Mouse (Mus musculus): ENCODE data around the gene Usp27x. TPM values are rescaled to one million over a fixed set of nuclear protein-coding genes. Genes with fewer than 3 reads are reported as not detected.

Gene Usp27x
- polyA plus RNA-seq (2012; rRNA removed), result 1.1 and 1.3 TPM in 2 replicates

DNA sequence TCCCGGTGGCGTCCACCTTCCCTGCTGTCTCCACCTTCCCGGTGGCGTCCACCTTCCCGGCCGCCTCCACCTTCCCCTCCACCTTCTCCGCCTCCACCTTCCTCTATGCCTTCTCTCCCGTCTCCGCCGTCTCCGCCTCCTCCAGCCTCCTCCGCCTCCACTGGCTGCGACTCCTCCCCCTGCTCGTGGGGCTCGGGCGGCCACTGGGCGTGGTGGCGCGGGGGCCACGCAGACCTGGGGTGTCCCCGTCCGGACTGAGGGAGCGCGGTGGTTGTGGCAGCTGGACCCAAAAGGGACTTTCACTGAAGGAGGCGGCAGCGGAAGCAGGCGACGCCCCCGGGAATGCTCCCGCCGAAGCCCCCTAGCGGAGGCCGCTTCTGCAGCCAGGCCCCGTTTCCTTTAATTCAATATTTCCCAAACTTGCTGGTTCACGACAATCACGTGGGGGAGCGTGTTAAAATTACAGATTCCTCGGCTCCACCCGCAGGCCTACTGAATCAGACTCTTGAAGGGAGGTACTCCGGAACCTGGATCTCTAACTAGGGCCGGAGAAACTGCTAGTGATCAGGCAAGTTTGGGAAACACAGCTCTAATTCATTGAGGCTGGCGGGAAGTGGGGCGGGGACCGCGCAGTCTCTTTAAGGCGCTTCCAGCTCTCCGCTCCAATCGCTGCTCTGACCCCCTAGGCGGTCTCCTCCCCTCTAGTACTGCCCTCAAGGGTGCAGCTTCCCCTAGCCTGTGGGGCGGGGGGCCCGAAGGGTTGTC is at the start of gene Usp27x:
Gene Usp27x, minus strand, starts transcription at position 115 of the 765 bp plus-strand sequence.
- DNase-seq (ENCODE audit: low read depth), result no peak

GRCm38 (mm10) chrX:7422691-7423111 is 47.1 kb upstream of the Usp27x start:
- DNase-seq (ENCODE audit: low read depth), result no peak

DNA sequence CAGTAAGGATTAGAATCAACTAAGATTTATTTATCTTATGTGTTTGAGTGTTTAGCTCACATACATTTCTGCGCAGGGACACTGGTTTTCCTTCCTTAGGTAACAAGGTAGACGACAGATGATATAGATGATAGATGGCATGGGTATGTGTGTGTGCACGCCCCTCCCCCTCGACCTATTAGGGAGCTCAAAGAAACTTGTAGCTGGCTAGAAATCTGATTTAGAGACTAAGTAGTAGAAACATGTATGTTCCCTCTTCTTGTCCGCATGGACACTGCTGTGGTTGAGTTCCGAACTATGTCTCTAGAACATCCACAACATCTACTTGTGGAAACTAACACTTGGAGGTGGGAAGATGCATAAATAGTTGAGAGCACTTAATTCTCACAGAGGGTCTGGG is 46.5 kb upstream of the Usp27x start:
- no peak for DNase-seq (ENCODE audit: low read depth)

DNA sequence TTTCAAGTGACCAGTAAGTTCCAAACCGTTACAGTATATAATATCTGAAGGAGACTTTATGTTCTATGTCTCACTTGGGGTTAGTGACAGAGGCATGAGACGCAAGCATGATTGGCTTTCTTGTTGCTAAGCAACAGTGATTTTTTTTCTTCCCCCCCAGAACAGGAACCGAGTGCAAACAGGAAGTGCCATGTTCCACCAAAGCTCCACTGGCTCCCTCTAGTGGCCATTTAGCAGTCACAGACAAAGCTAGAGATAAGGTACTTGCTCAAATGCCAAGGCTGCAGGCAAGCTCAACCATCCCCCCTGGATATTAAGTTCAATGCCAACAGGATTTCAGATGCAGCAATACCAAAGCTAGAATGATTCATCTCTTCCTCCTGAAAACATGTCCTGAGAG is 45.4 kb upstream of the Usp27x start:
- no peak for DNase-seq (ENCODE audit: low read depth)

- DNase-seq (ENCODE audit: low read depth), result no peak
Observed at GRCm38 (mm10) chrX:7416178-7416871, 40.7 kb upstream of the Usp27x start.

DNA sequence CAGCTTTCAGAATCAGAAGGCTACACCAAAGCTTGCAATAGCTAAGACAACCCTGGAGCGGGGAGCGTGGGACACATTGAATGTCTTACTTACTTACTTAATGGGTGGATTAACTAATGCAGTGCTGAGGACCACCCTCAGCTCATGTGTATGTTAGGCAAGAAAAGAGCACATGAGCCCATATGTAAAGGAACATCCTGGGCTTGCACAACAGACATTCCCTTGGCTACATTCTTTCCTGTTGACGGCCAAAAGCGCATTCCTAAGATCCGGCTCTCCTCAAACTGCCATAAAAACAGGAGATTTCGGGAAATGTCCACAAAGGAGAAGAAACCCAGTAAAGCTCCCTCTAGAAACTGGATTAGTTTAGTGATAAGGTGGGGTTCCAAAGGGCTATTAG is 39.7 kb upstream of the Usp27x start:
- no peak for DNase-seq (ENCODE audit: low read depth)

GRCm38 (mm10) chrX:7412239-7413033 is 36.8 kb upstream of the Usp27x start:
- no peak for DNase-seq (ENCODE audit: low read depth)

GRCm38 (mm10) chrX:7376586-7376985 is 956 bp upstream of the Usp27x start:
- DNase-seq (ENCODE audit: low read depth), result no peak

- DNase-seq (ENCODE audit: low read depth), result no peak
Observed at GRCm38 (mm10) chrX:7375322-7375715, 311 bp downstream of the Usp27x start.

GRCm38 (mm10) chrX:7325455-7325854 is 50.2 kb downstream of the Usp27x start:
- DNase-seq (ENCODE audit: low read depth), result no peak

DNA sequence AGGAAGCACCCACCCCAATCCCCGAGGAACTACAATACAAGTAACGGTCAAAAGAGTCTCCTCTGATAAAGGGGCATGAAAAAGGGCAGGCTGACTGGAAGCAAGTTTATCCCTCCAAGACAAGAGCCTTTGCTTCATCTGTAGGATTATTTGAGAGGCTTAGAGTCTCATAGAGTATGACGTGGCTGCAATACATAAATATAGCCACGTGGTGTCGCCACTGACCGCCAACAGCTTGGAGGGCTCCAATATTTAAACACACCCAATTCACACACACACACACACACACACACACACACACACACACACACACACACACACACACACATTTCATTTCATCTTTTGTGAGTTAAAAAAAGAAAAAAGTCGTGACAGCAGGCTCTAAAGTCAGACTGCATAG is 53.3 kb downstream of the Usp27x start:
- no peak for DNase-seq (ENCODE audit: low read depth)

Other genes starting within 250 kb of the Usp27x start
- 21.8 and 21.9 TPM in 2 replicates for gene Clcn5, start 56.5 kb downstream of the Usp27x start, polyA plus RNA-seq (2012; rRNA removed)
- gene Foxp3, start 197.8 kb upstream of the Usp27x start, polyA plus RNA-seq (2012; rRNA removed), result 0.11 and 0.18 TPM in 2 replicates
- gene Ppp1r3f, start 198.5 kb upstream of the Usp27x start, polyA plus RNA-seq (2012; rRNA removed), result 2.0 and 2.1 TPM in 2 replicates
- 12.8 and 15.2 TPM in 2 replicates for gene Ccdc22, start 229.7 kb upstream of the Usp27x start, polyA plus RNA-seq (2012; rRNA removed)
- 0.05 and 0.08 TPM in 2 replicates for gene Cacna1f, start 231.3 kb upstream of the Usp27x start, polyA plus RNA-seq (2012; rRNA removed)